In genomic region chr3:133613836-133614711, GRCm38 (mm10) we compare ENCODE assay signal across 9 mouse cellular contexts.
A peak's percentile ranks its signal among the peaks of the same experiment; 100 is the strongest.
DNase-seq lines count a peak whose midpoint lies in the region; ATAC-seq and TF ChIP-seq lines count a peak whose summit lies in the region.
"Had no signal": no experiment of that assay in that cellular context is flagged by ENCODE, and none has a peak within 500 bp of the region (broad histone marks: within the 10 kb centered on the region; RNA-seq: fewer than 3 reads in every experiment).

No protein-coding gene starts in this region.

- H3K4me3 ChIP-seq in kidney, embryonic 15.5 days (replicated peaks), result no peak overlapping the region
- no peak overlapping the region for H3K4me3 ChIP-seq in kidney, embryonic 14.5 days (ENCODE audit: low read length)
- no peak overlapping the region for H3K4me3 ChIP-seq in embryonic facial prominence, embryonic 14.5 days (ENCODE audit: low read depth, low read length)
- no peak overlapping the region for H3K4me3 ChIP-seq in liver, embryonic 14.5 days (ENCODE audit: insufficient read depth in 1 of 2, low read depth in 2 of 2, low read length in 2 of 2)

- no peaks in the 10 kb centered on the region for H3K27me3 ChIP-seq in kidney, embryonic 15.5 days
- H3K27me3 ChIP-seq in kidney, embryonic 14.5 days (ENCODE audit: control insufficient read depth, insufficient read depth, low read length), result no peaks in the 10 kb centered on the region
- no peaks in the 10 kb centered on the region for H3K27me3 ChIP-seq in embryonic facial prominence, embryonic 14.5 days (replicated peaks; ENCODE audit: control insufficient read depth, insufficient read depth, low read length)
- no peaks in the 10 kb centered on the region for H3K27me3 ChIP-seq in liver, embryonic 14.5 days (ENCODE audit: control insufficient read depth, insufficient read depth, low read length)
- H3K27me3 ChIP-seq: Patski had no signal

- H3K9ac ChIP-seq in kidney, embryonic 15.5 days, result no peak overlapping the region
- no peak overlapping the region for H3K9ac ChIP-seq in kidney, embryonic 14.5 days (ENCODE audit: low read depth, low read length)
- no peak overlapping the region for H3K9ac ChIP-seq in embryonic facial prominence, embryonic 14.5 days (ENCODE audit: low read depth, low read length)
- no peak overlapping the region for H3K9ac ChIP-seq in liver, embryonic 14.5 days (replicated peaks)

- H3K36me3 ChIP-seq in kidney, embryonic 15.5 days, result no peaks in the 10 kb centered on the region
- no peaks in the 10 kb centered on the region for H3K36me3 ChIP-seq in kidney, embryonic 14.5 days (ENCODE audit: control insufficient read depth, insufficient read depth, low read length)
- no peaks in the 10 kb centered on the region for H3K36me3 ChIP-seq in embryonic facial prominence, embryonic 14.5 days (ENCODE audit: control insufficient read depth, insufficient read depth, low read length)
- H3K36me3 ChIP-seq in liver, embryonic 14.5 days (replicated peaks; ENCODE audit: control insufficient read depth, insufficient read depth, low read depth), result no peaks in the 10 kb centered on the region

- TF ChIP-seq CTCF in liver, embryonic 14.5 days (IDR thresholded peaks at IDR 0.05; ENCODE audit: low read depth), result no peak

- H3K4me2 ChIP-seq in kidney, embryonic 15.5 days, result peak overlapping the region; percentile 36
- H3K4me2 ChIP-seq in kidney, embryonic 14.5 days (replicated peaks; ENCODE audit: low read depth, low read length), result no peak overlapping the region
- H3K4me2 ChIP-seq in embryonic facial prominence, embryonic 14.5 days (ENCODE audit: low read depth, low read length), result peak overlapping the region; percentile 33; the same call in 1 of the 2 replicates
- peak overlapping the region; percentile 47 for H3K4me2 ChIP-seq in liver, embryonic 14.5 days (ENCODE audit: low read depth)

- peak; percentile 56; the same call in 1 of the 2 replicates for TF ChIP-seq EP300 in liver, embryonic 14.5 days (IDR thresholded peaks at IDR 0.05; ENCODE audit: low read depth)

- no peak overlapping the region for H3K27ac ChIP-seq in kidney, embryonic 15.5 days
- H3K27ac ChIP-seq in kidney, embryonic 14.5 days (ENCODE audit: low read depth, low read length), result no peak overlapping the region
- no peak overlapping the region for H3K27ac ChIP-seq in embryonic facial prominence, embryonic 14.5 days (replicated peaks; ENCODE audit: low read depth, low read length)
- no peak overlapping the region for H3K27ac ChIP-seq in liver, embryonic 14.5 days

- no peaks in the 10 kb centered on the region for H3K9me3 ChIP-seq in kidney, embryonic 15.5 days (replicated peaks)
- H3K9me3 ChIP-seq in kidney, embryonic 14.5 days (ENCODE audit: control insufficient read depth, low read length), result no peaks in the 10 kb centered on the region
- no peaks in the 10 kb centered on the region for H3K9me3 ChIP-seq in embryonic facial prominence, embryonic 14.5 days (ENCODE audit: control insufficient read depth, low read length)
- H3K9me3 ChIP-seq in liver, embryonic 14.5 days (ENCODE audit: control insufficient read depth, low read length), result no peaks in the 10 kb centered on the region

- no peaks in the 10 kb centered on the region for H3K4me1 ChIP-seq in kidney, embryonic 15.5 days
- no peaks in the 10 kb centered on the region for H3K4me1 ChIP-seq in kidney, embryonic 14.5 days (ENCODE audit: control insufficient read depth, insufficient read depth, low read length)
- H3K4me1 ChIP-seq in embryonic facial prominence, embryonic 14.5 days (ENCODE audit: control insufficient read depth, insufficient read depth, low read length), result no peaks in the 10 kb centered on the region
- H3K4me1 ChIP-seq in liver, embryonic 14.5 days (replicated peaks; ENCODE audit: control insufficient read depth in 2 of 2, insufficient read depth in 2 of 2, low read length in 1 of 2), result peaks cover 3 to 8% of the 10 kb centered on the region in 2 experiments; a peak in 3 of 4 replicates

- DNase-seq in embryonic facial prominence, embryonic 14.5 days (ENCODE audit: low spot score), result no peak
- peak in 2 of 3 experiments; percentile 16 to 23 for DNase-seq in liver, embryonic 14.5 days (ENCODE audit: low read depth in 3 of 3, low spot score in 3 of 3)
- peak; percentile 5 to 17 for DNase-seq in thymus, adult 18-20 months
- no peak for DNase-seq in urinary bladder, postnatal 36 days (ENCODE audit: low spot score in 2 of 2)
- no peak for DNase-seq in ovary, postnatal 36 days (ENCODE audit: low spot score)

- 62% methylated on average over 12 of the region's 12 CpGs for WGBS in kidney, embryonic 15.5 days
- 66% methylated on average over 12 of the region's 12 CpGs for WGBS in kidney, embryonic 14.5 days
- WGBS in embryonic facial prominence, embryonic 14.5 days, result 53% methylated on average over 12 of the region's 12 CpGs
- 33% methylated on average over 12 of the region's 12 CpGs for WGBS in liver, embryonic 14.5 days (ENCODE audit: insufficient replicate concordance)

- ATAC-seq in kidney, embryonic 15.5 days (replicated peaks; ENCODE audit: low FRiP score), result no peak
- ATAC-seq in kidney, embryonic 14.5 days (ENCODE audit: low FRiP score, low TSS enrichment), result no peak
- no peak for ATAC-seq in embryonic facial prominence, embryonic 14.5 days (ENCODE audit: low read depth)
- peak; percentile 72 for ATAC-seq in liver, embryonic 14.5 days (ENCODE audit: insufficient read depth)
- no peak for ATAC-seq in erythroblast, adult 5-6 weeks (replicated peaks; ENCODE audit: low FRiP score, poor library complexity, severe bottlenecking)
- ATAC-seq: Patski had no signal

Comparison
In these comparisons a context has a peak if more than half of its experiments do, and no peak if none do; other contexts are left out.
1. DNase-seq: peak in liver, embryonic 14.5 days (2 of 3) and thymus, adult 18-20 months (2 of 2); none in embryonic facial prominence, embryonic 14.5 days (single experiment), urinary bladder, postnatal 36 days (0 of 2) and ovary, postnatal 36 days (single experiment).